Mouse (Mus musculus): ENCODE measurements around the gene Lsamp.

The Lsamp gene

DNA sequence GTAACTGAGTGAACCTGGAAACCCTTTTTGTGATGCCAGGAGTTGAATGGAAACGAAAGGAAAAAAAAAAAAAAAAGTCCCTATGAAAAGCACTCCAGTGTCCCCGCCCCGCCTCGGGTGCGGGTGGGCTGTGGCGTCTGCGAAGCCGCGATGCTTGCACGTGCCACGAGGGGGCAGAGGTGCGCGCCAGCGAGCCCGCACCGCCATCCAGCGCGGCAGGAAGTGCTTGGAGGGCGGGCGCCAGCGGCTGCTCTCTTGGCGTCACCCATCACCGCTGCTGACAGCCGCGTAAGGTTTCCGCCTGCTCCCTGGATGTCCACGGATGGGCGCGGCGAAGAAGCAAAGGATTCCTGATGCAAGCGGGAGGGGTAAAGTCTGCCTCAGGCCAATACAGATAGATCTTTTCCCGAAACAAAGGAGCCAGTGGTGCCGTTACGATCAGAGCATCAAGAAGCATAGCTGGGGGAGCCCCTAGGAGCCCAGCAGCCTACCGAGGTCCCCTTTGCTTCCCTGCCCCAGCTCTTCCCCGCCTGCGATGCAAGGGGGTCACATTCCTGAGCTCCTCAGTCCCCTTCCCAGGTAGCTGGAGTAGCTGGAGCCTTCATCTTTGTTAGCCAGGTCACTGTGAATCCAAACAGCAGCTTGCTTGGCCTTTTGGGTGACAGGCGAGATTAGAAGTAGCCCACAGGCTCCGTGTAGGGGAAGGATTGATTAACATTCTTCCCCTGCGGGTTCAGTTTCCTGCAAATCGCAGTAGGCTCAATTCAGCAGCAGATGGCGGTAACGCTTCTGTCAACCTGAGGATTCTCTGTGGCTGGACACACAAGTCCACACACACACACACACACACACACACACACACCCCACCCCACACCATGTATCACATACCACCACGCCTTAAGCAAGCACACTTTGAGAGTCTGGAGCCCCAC, 2206.2 kb downstream of the Lsamp start:
- DNase-seq (ENCODE audit: low spot score) = peak; percentile 83
